Mouse (Mus musculus) spleen, postnatal 36 days (tissue): ENCODE data around the gene Zc2hc1b.

Experiments used
- DNase-seq, 2 experiments: peaks; one replicate each; pipeline ENCODE4 v3.0.0; 2022; ENCODE audit warnings: low spot score in 2 of 2, mixed read lengths in 1 of 2

Zc2hc1b gene

DNA sequence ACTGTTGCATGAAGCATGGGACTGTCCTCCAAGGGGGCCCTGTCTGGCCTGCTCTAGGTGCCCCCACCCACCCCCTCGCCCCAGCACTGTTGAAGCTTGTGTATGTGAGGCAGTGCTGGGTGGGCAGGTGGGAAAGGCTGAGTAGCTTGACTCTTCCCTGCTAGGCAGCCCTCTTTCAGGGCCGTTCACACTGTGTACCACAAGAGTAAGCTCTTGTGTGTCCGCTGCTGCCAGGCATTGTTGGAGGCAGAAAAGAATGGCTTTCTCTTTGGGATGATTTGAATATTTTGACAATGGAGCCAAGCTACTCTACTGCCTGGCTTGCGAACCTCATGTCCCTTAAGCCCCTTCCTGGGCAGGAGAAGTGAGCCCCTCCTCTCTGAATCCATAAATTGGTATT, 62.8 kb downstream of the Zc2hc1b start:
- no peak for DNase-seq

DNA sequence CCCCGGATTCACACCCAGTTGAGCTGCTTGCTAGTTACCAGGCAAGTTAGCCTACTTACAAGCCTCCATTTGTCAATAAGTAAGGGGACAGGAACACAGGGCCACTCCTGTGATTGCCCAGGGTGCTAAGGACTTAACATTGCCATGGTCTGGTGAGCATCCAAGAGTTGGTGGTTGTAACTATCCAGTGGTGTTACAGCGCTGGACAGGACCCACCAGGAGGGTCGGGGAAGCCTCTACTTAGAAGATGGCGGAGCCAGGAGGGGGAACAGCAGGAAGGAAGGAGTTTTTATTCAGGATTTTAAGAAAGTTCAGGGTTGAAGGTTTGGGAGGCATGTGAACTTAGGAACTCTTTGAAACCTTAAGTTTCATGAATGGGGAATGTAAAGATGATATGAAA, 64.2 kb downstream of the Zc2hc1b start:
- no peak for DNase-seq

DNA sequence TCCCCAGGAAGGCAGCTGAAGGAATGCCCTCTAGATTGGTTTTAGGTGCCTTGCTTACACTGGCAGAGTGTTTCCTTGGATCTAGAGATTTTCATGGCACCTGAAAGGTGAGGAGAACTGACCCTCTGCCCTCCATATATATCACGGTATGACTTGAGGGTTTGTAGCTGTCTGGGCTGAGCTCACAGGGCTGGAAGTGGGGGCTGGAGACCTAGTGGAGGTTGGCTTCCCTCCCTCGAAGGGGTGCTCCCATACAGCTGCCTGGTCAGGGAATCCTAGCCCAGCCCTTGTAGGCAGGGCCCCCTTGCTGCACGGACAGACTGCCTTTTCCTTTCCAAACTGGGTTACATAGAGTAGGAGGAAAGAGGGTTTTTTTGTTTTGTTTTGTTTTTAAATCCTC, 65.0 kb downstream of the Zc2hc1b start:
- DNase-seq = no peak

DNA sequence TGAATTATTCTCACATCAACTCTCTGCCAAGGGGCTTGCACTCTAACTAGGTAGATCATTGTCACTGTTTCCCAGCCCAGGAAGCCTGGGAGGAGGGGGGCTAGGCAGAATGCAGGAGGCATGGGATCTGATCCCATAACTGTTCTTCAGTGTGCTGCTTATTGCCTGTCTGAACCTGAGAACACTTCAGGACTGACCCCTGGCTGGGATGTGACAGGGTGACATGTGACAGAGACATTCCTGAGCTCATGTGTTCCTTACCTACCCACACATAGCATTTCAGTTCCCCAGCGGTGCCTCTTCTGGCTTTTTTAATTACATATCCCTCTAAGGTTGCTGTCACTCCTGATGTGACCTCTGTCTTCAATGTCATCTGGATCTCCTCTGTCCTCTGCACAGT, 68.0 kb downstream of the Zc2hc1b start:
- no peak for DNase-seq

- no peak for DNase-seq
Measured at GRCm38 (mm10) chr10:13108847-13109246, 69.0 kb downstream of the Zc2hc1b start.

DNA sequence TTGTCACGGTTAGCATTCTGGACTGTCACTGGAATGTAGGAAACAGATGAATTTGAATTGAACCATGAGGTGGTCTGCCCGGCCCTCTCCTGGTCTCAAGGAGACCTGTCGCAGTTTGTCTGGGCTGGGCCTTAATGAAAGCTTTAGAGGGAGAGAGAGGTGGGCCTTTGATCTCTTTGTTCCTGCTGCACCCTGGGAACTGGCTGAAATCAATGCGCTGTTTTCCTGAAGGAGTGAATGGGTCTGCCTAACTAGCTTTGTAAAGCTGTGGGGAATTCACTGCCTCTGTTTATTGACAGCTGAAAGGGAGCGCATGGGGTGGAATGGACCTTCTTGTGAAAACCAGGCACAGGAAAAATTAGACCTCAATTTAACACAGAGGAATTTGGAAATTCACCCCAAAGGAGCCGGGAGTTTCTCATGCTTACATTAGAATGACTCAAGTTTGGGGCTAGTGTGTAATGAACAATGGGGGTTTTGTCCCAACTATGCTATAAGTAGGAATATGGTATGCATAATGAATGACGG, 69.7 kb downstream of the Zc2hc1b start:
- no peak for DNase-seq

- no peak for DNase-seq
Measured at GRCm38 (mm10) chr10:13106909-13107624, 70.8 kb downstream of the Zc2hc1b start.

- DNase-seq = peak; percentile 15 to 25
Measured at GRCm38 (mm10) chr10:13103838-13104237, 74.0 kb downstream of the Zc2hc1b start.

GRCm38 (mm10) chr10:13102360-13102759, 75.5 kb downstream of the Zc2hc1b start:
- no peak for DNase-seq

- no peak for DNase-seq
Measured at GRCm38 (mm10) chr10:13100061-13100648, 77.7 kb downstream of the Zc2hc1b start.
